Mouse (Mus musculus) intestine, postnatal 0 days (tissue): ENCODE measurements around the gene Ano8. TPM values are rescaled to one million over a fixed set of nuclear protein-coding genes. Genes with fewer than 3 reads are reported as not detected.

Source experiments
- ATAC-seq: fragments of 200-750 bp; cut with Nextera tagmentation; 2 replicates; pipeline ENCODE4 v1.8.0; 2017; ENCODE audit warnings: mild to moderate bottlenecking, moderate TSS enrichment, moderate library complexity
- H3K27ac ChIP-seq: fragments of 300-500 bp; sonication (generic); 2 replicates; pipeline ENCODE4 v1.5.1; 2014; ENCODE audit warnings: mild to moderate bottlenecking, low read depth, low read length, moderate library complexity
- H3K27me3 ChIP-seq: fragments of 300-500 bp; sonication (generic); replicated peaks from 2 replicates; pipeline ENCODE4 v1.6.1; 2014; ENCODE audit warnings: low read length, mixed read lengths; ENCODE audit not compliant: control insufficient read depth, insufficient read depth
- H3K36me3 ChIP-seq: fragments of 300-500 bp; sonication (generic); 2 replicates; pipeline ENCODE4 v1.6.1; 2014; ENCODE audit warnings: mild to moderate bottlenecking, moderate library complexity; ENCODE audit not compliant: control insufficient read depth, insufficient read depth
- H3K4me1 ChIP-seq: fragments of 300-500 bp; sonication (generic); replicated peaks from 2 replicates; pipeline ENCODE4 v1.6.1; 2014; ENCODE audit warnings: antibody characterized with exemption, low read length, mixed read lengths; ENCODE audit not compliant: control insufficient read depth, insufficient read depth
- H3K4me2 ChIP-seq: fragments of 300-500 bp; sonication (generic); replicated peaks from 2 replicates; pipeline ENCODE4 v1.6.1; 2014; ENCODE audit warnings: low read depth, mild to moderate bottlenecking, moderate library complexity
- H3K4me3 ChIP-seq: fragments of 300-500 bp; sonication (generic); 2 replicates; pipeline ENCODE4 v1.5.1; 2014; ENCODE audit warnings: low read depth, low read length
- H3K9ac ChIP-seq: fragments of 300-500 bp; sonication (generic); 2 replicates; pipeline ENCODE4 v1.6.1; 2014; ENCODE audit warnings: mild to moderate bottlenecking, low read depth, low read length
- H3K9me3 ChIP-seq: fragments of 300-500 bp; sonication (generic); 2 replicates; pipeline ENCODE4 v1.6.1; 2016; ENCODE audit warnings: mixed run types; ENCODE audit not compliant: control insufficient read depth
- CTCF ChIP-seq: sonication (generic); IDR thresholded peaks from 2 replicates; pipeline ENCODE4 v1.5.1; 2016; ENCODE audit warnings: low read depth, mild to moderate bottlenecking, control low read depth, antibody characterized with exemption, moderate library complexity
- WGBS: fragments of 180-500 bp; shearing (Covaris S2); extraction: QIAGEN DNeasy Blood & Tissue Kit; methylation state at CpG from one replicate; pipeline ENCODE4 v1.1.7; 2014; 5-methylcytosine and 5-hydroxymethylcytosine counted together
- polyA plus RNA-seq: library from polyadenylated mRNA; unstranded; fragments of >200 nt; fragmentation: Nextera tagmentation; extraction: Ambion mirVana; gene quantifications from 2 replicates; pipeline ENCODE4 v1.2.1, GENCODE M21; 2015

Gene Ano8
- polyA plus RNA-seq, 1 experiment from 2014 or later: 0.74 TPM

- H3K27me3 ChIP-seq: no peaks in the 10 kb centered on the region
- ATAC-seq: peak; percentile 28; the same call in 1 of the 2 replicates
- peaks cover 27% of the 10 kb centered on the region; the same call in 1 of the 2 replicates for H3K36me3 ChIP-seq
- WGBS: 24% methylated on average over 16 of the region's 16 CpGs
- H3K4me1 ChIP-seq: peaks cover 3% of the 10 kb centered on the region
- H3K9me3 ChIP-seq: no peaks in the 10 kb centered on the region
- no peak overlapping the region for H3K27ac ChIP-seq
- TF ChIP-seq CTCF: peak; percentile 82
- no peak overlapping the region for H3K4me3 ChIP-seq
- H3K4me2 ChIP-seq: no peak overlapping the region
- no peak overlapping the region for H3K9ac ChIP-seq
Measured at GRCm38 (mm10) chr8:71495039-71495438, 9.3 kb upstream of the Ano8 start.

- peak overlapping the region; percentile 98 for H3K4me2 ChIP-seq
- no peaks in the 10 kb centered on the region for H3K9me3 ChIP-seq
- H3K4me3 ChIP-seq: peak overlapping the region; percentile 70
- H3K9ac ChIP-seq: peak overlapping the region; percentile 62
- H3K27ac ChIP-seq: peak overlapping the region; percentile 74; the same call in 1 of the 2 replicates
- peaks cover 19% of the 10 kb centered on the region; the same call in 1 of the 2 replicates for H3K36me3 ChIP-seq
- under 1% methylated on average over 22 of the region's 22 CpGs for WGBS
- no peaks in the 10 kb centered on the region for H3K27me3 ChIP-seq
- ATAC-seq: peak; percentile 90
- TF ChIP-seq CTCF: 0 out of 2 replicates have a peak, but pooled peaks have one; percentile 17
- H3K4me1 ChIP-seq: peaks cover 9% of the 10 kb centered on the region
Measured at GRCm38 (mm10) chr8:71488454-71488853, 2.7 kb upstream of the Ano8 start.

- peak within 1 kb of the TSS; percentile 62 for H3K9ac ChIP-seq
- peaks cover 19% of the 10 kb centered on the region; the same call in 1 of the 2 replicates for H3K36me3 ChIP-seq
- H3K4me3 ChIP-seq: peak within 1 kb of the TSS; percentile 70
- under 1% methylated on average over 33 of the region's 33 CpGs for WGBS
- peak within 1 kb of the TSS; percentile 74 for H3K27ac ChIP-seq
- peaks cover 9% of the 10 kb centered on the region for H3K4me1 ChIP-seq
- no peak for TF ChIP-seq CTCF
- ATAC-seq: peak; percentile 29
- H3K27me3 ChIP-seq: no peaks in the 10 kb centered on the region
- no peaks in the 10 kb centered on the region for H3K9me3 ChIP-seq
- peak within 1 kb of the TSS; percentile 98 for H3K4me2 ChIP-seq
Measured at GRCm38 (mm10) chr8:71487691-71488445, 2.1 kb upstream of the Ano8 start, which contains the start of gene Gtpbp3. TSS of gene Gtpbp3 (plus strand) at chr8:71488103.

GRCm38 (mm10) chr8:71486136-71486529 is 370 bp upstream of the Ano8 start:
- H3K27ac ChIP-seq: no peak overlapping the region
- H3K4me1 ChIP-seq: peaks cover 9% of the 10 kb centered on the region
- no peaks in the 10 kb centered on the region for H3K27me3 ChIP-seq
- WGBS: 9% methylated on average over 7 of the region's 7 CpGs
- H3K4me3 ChIP-seq: peak overlapping the region; percentile 68
- peaks cover 3% of the 10 kb centered on the region; the same call in 1 of the 2 replicates for H3K36me3 ChIP-seq
- ATAC-seq: no peak
- no peaks in the 10 kb centered on the region for H3K9me3 ChIP-seq
- no peak for TF ChIP-seq CTCF
- H3K4me2 ChIP-seq: peak overlapping the region; percentile 93
- H3K9ac ChIP-seq: no peak overlapping the region; the same call in 1 of the 2 replicates

GRCm38 (mm10) chr8:71484736-71485135 is 1.0 kb downstream of the Ano8 start:
- WGBS: 91% methylated on average over 19 of the region's 19 CpGs
- H3K27ac ChIP-seq: no peak overlapping the region
- H3K4me1 ChIP-seq: peaks cover 9% of the 10 kb centered on the region
- ATAC-seq: no peak
- H3K9me3 ChIP-seq: no peaks in the 10 kb centered on the region
- H3K4me2 ChIP-seq: peak overlapping the region; percentile 93; the same call in 1 of the 2 replicates
- TF ChIP-seq CTCF: no peak
- H3K4me3 ChIP-seq: no peak overlapping the region
- no peak overlapping the region for H3K9ac ChIP-seq
- no peaks in the 10 kb centered on the region for H3K36me3 ChIP-seq
- H3K27me3 ChIP-seq: no peaks in the 10 kb centered on the region

GRCm38 (mm10) chr8:71483932-71484331 is 1.8 kb downstream of the Ano8 start:
- no peaks in the 10 kb centered on the region for H3K9me3 ChIP-seq
- H3K27me3 ChIP-seq: no peaks in the 10 kb centered on the region
- no peak overlapping the region for H3K27ac ChIP-seq
- 55% methylated on average over 8 of the region's 8 CpGs for WGBS
- H3K4me2 ChIP-seq: no peak overlapping the region
- H3K36me3 ChIP-seq: 0 out of 2 replicates have a peak, but pooled peaks cover 2% of the 10 kb centered on the region
- ATAC-seq: no peak
- H3K9ac ChIP-seq: no peak overlapping the region
- no peak for TF ChIP-seq CTCF
- peaks cover 6% of the 10 kb centered on the region for H3K4me1 ChIP-seq
- no peak overlapping the region for H3K4me3 ChIP-seq
